Mouse (Mus musculus): ENCODE data around the gene Rgs21. TPM values are rescaled to one million over a fixed set of nuclear protein-coding genes. Genes with fewer than 3 reads are reported as not detected.
A peak's percentile ranks its signal among the peaks of the same experiment; 100 is the strongest.

The Rgs21 gene
- total RNA-seq (2014; fragmentation: Nextera tagmentation) (not detected in 2 replicates), total RNA-seq (2017) (not detected in 2 replicates)

DNA sequence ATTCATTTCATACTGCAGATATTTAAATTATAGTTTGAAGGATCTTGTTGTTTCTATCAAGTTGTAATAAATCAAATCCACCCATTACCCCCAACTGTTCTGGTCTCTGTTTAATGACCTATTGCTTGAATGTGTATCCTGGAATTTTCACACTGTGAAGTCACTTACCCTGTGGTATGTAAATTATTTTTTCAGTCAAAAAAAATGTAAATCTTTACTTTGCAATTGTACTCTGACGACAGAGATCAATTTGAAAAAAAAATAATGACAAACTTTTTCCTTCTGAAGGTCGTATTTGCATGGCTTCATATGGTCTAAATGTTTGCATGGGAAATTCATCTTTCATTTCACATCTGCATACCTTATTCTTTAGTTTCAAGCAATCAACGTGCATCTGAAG, at the start of gene Rgs21:
Gene Rgs21, minus strand, starts transcription at position 101 of the 400 bp plus-strand sequence.
- ATAC-seq (replicated peaks; ENCODE audit: low FRiP score, low TSS enrichment, poor library complexity, severe bottlenecking), result no peak

- no peak for ATAC-seq (replicated peaks; ENCODE audit: low FRiP score, low TSS enrichment, poor library complexity, severe bottlenecking)
Observed at GRCm38 (mm10) chr1:144604071-144604470, 36.6 kb upstream of the Rgs21 start.

DNA sequence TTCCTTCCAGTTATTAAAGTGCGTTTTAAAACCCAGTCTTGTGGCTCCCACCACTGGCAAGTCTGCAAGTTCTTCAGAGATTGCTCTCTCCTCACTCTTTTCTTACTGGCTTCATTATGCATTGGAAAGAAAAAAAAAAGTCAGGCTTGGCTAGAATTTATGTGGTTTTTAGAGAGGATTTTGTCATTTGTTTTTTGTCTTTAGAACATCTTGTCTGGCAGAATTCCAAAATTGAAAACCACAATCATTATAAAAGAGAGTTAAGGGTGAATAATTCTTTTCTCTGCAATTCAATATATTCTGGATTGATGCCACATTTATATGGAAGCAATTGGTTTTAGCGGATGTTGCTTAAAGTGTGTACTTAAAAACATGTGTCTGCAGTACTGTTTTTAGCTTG, 35.5 kb upstream of the Rgs21 start:
- no peak for ATAC-seq (replicated peaks; ENCODE audit: low FRiP score, low TSS enrichment, poor library complexity, severe bottlenecking)

- no peak for ATAC-seq (replicated peaks; ENCODE audit: low FRiP score, low TSS enrichment, poor library complexity, severe bottlenecking)
Observed at GRCm38 (mm10) chr1:144579321-144579720, 11.9 kb upstream of the Rgs21 start.

DNA sequence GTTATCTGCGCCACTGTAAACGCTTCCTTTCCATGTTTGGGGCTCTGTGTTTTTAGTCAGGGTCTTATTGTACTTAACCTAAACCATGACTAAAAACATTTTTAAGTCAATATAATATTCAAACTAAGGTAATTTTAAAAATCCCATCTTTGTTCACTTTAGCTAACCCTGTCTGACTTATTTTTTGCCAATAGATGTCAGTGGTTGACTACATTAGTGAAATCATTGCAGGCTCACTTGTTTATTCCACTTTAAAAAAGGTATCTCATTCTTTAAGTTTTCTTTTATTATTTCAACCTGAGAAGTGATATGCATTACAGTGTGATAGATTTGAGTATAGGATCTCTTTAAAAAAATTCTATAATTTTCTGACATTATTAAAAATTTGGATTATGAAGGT, 5.5 kb upstream of the Rgs21 start:
- no peak for ATAC-seq (replicated peaks; ENCODE audit: low FRiP score, low TSS enrichment, poor library complexity, severe bottlenecking)

GRCm38 (mm10) chr1:144569905-144570304, 2.4 kb upstream of the Rgs21 start:
- 0 out of 2 replicates have a peak, but pooled peaks have one; percentile 22 for ATAC-seq (replicated peaks; ENCODE audit: low FRiP score, low TSS enrichment, poor library complexity, severe bottlenecking)

DNA sequence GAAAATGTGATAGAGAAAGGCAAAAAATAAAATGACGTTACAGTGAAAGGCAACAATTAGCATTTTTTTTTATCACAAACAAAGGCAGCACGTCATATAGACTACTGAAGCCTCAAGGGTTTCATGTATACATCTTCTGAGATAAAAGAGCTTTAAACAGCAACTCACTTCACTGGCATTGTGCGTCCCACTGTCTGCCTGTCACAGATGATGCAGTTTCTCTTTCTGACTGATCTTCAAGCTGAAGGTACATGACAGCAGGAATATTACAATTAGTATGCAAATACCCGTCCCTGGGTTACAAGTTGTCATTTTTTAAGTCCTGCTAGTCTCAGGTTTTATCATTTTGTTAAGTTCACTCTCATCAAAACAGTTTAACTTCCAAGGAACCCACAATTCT, 22.3 kb downstream of the Rgs21 start:
- no peak for ATAC-seq (replicated peaks; ENCODE audit: low FRiP score, low TSS enrichment, poor library complexity, severe bottlenecking)

DNA sequence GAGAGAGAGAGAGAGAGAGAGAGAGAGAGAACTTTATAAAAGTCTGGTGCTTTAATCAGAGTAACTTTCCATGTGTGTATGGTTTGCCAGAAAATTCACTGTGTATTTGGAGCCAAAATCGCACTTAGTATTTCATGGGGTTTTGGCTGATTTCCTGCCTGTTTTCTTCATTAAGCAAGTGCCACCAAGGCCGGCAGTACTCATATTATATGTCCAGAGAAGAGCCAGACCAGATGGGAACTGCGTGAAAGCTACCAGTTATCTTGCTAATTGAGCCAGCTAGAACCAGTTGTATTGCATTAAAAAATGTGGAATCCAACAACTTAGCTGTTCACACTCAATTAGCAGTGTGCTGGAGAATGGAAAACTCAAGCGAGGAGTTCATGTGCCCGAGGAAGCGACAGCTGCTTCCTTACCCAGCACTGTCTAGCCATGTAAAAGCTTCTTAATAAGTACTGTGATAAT, 22.9 kb downstream of the Rgs21 start:
- no peak for ATAC-seq (replicated peaks; ENCODE audit: low FRiP score, low TSS enrichment, poor library complexity, severe bottlenecking)

DNA sequence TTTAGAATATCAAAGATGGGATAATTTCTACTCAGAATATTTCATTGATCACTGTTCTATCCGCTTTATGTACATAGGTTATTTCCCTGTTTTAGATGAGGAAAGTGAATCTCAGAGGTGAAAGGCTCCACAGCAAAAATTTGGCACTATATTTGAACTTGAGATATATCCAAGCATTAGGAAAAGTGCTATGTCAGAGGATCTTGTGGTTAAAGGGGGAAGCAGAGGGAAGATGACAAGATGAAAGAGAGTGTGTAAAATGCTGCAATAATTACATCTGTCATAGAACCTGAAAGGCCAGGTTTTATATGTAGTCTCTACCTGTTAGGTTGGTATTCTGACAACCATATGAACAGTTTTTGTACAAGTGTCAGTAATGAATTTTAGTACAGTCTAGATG, 35.7 kb downstream of the Rgs21 start:
- no peak for ATAC-seq (replicated peaks; ENCODE audit: low FRiP score, low TSS enrichment, poor library complexity, severe bottlenecking)

- no peak for ATAC-seq (replicated peaks; ENCODE audit: low FRiP score, low TSS enrichment, poor library complexity, severe bottlenecking)
Observed at GRCm38 (mm10) chr1:144517878-144518426, 49.5 kb downstream of the Rgs21 start.

DNA sequence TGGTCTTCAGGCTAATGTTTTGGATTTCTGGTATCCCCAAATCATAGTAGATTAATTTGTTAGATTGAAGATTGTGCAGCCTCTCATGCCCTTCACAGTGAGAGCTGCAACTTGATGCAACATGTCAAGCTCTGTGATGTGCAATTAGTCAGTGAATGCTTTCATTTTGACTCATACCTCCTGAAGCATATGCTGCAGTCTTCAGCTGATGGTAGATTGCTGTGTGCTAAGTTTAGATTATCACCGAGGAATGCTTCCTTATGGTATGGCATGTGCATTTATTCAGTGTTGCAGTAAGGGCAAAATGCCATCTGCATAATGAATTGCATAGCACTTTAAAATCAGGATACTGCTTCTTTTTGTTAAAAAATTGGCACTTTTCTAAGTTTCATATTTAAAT, 65.2 kb downstream of the Rgs21 start:
- no peak for ATAC-seq (replicated peaks; ENCODE audit: low FRiP score, low TSS enrichment, poor library complexity, severe bottlenecking)

DNA sequence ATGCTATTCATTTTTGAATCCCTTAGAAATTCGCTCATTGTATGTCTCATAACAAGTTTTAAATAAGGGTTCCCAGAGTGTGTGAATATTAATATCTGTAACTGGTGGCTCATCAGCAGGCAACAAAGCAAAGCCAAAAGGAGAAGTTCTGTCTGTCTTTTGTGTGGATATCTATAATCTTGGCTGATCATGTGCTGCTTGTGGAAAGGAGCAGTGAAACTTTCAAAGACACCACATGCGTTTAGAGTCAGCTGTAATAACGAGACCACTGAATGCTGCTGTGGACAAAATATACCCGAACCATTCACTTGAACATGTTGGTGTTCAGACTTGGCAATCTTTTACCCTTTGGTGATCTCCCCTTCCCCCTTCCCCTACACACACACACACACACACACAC, 67.0 kb downstream of the Rgs21 start:
- ATAC-seq (replicated peaks; ENCODE audit: low FRiP score, low TSS enrichment, poor library complexity, severe bottlenecking), result peak; percentile 57

DNA sequence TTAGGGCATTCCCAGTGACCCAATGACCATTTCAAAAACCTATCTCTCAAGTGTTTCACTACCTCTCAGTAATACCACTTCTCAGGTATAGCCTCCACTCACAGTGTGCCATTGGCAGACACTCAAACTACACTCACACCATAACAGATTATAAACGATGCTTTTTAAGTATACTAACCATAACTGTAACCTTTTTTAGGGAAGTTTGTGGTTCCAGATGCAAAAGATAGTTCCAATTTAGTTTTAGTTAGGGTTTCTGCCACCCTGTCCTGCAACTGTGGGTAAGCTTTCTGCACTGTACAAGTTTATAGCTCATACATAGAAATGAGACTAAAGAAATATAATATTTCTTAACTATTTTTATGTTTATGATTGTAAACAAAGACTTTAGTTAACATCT, 67.7 kb downstream of the Rgs21 start:
- ATAC-seq (replicated peaks; ENCODE audit: low FRiP score, low TSS enrichment, poor library complexity, severe bottlenecking), result peak; percentile 20; the same call in 1 of the 2 replicates

- ATAC-seq (replicated peaks; ENCODE audit: low FRiP score, low TSS enrichment, poor library complexity, severe bottlenecking), result no peak
Observed at GRCm38 (mm10) chr1:144498725-144499124, 68.7 kb downstream of the Rgs21 start.

- ATAC-seq (replicated peaks; ENCODE audit: low FRiP score, low TSS enrichment, poor library complexity, severe bottlenecking), result no peak
Observed at GRCm38 (mm10) chr1:144498051-144498450, 69.4 kb downstream of the Rgs21 start.

DNA sequence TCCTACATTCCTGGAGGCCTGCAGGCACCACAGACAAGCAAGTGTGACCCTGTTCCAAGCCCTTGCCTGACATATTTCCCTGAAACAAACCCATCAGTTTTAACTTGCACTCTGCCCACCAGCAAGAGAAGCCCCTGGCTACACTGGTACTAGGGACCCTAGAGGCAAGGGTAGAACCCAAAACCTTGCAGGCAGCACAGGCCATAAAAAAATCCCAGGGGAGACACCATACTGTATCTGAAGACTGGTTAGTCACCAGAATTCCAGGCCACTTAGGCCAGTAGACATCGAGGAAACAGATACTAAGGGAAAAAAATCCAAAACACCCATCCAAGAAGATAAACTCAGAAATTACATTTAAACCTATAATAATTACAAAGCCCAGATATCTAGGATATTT, 74.1 kb downstream of the Rgs21 start:
- ATAC-seq (replicated peaks; ENCODE audit: low FRiP score, low TSS enrichment, poor library complexity, severe bottlenecking), result no peak

GRCm38 (mm10) chr1:144488223-144488835, 79.1 kb downstream of the Rgs21 start:
- no peak for ATAC-seq (replicated peaks; ENCODE audit: low FRiP score, low TSS enrichment, poor library complexity, severe bottlenecking)

Other genes starting within 250 kb of the Rgs21 start
- gene Rgs18, start 207.8 kb upstream of the Rgs21 start, total RNA-seq (2014; fragmentation: Nextera tagmentation), result 17.9 and 19.8 TPM in 2 replicates
- gene Rgs18, start 207.8 kb upstream of the Rgs21 start, total RNA-seq (2017), result 40.3 and 88.9 TPM in 2 replicates

Measured in megakaryocyte-erythroid progenitor cell, adult 5-6 weeks (primary cell).